Mouse (Mus musculus): ENCODE measurements around the gene Zc3hav1.

GRCm38 (mm10) chr6:38264466-38264865 is 89.9 kb downstream of the Zc3hav1 start:
- TF ChIP-seq CTCF (IDR thresholded peaks at IDR 0.05; ENCODE audit: low read depth, low read length), result no peak
- no peak for TF ChIP-seq POLR2A (IDR thresholded peaks at IDR 0.05; ENCODE audit: insufficient read depth, low read length)
